Mouse (Mus musculus) small intestine, adult 2 months (tissue): Measurements from ENCODE around the gene Prkaca.

ENCODE experiments used
- CTCF ChIP-seq: fragments of 200-500 bp; IDR thresholded peaks from 2 replicates; pipeline ENCODE4 v1.5.1; 2012; ENCODE audit warnings: low read depth, mild to moderate bottlenecking, control low read depth, inconsistent platforms, low read length, moderate library complexity, mixed read lengths; ENCODE audit not compliant: insufficient replicate concordance, insufficient read length; ENCODE audit errors: extremely low read depth
- POLR2A ChIP-seq: fragments of 200-500 bp; IDR thresholded peaks from 2 replicates; pipeline ENCODE4 v1.6.1; 2012; ENCODE audit warnings: low read depth, mild to moderate bottlenecking, control low read depth, inconsistent platforms, low read length, moderate library complexity

- TF ChIP-seq CTCF: no peak
- no peak for TF ChIP-seq POLR2A
Observed at GRCm38 (mm10) chr8:83938330-83938729, 34.5 kb upstream of the Prkaca start.
